Mouse (Mus musculus): ENCODE measurements around the gene Cd68. TPM values are rescaled to one million over a fixed set of nuclear protein-coding genes. Genes with fewer than 3 reads are reported as not detected.
"Not testable (repeated sequence)": the region's sequence is repeated elsewhere in the genome, so short reads cannot be mapped to it uniquely, and the experiment has no call there.

Cd68 gene
- total RNA-seq, 2 experiments from 2014 or later, result 4.0 to 6.0 TPM

DNA sequence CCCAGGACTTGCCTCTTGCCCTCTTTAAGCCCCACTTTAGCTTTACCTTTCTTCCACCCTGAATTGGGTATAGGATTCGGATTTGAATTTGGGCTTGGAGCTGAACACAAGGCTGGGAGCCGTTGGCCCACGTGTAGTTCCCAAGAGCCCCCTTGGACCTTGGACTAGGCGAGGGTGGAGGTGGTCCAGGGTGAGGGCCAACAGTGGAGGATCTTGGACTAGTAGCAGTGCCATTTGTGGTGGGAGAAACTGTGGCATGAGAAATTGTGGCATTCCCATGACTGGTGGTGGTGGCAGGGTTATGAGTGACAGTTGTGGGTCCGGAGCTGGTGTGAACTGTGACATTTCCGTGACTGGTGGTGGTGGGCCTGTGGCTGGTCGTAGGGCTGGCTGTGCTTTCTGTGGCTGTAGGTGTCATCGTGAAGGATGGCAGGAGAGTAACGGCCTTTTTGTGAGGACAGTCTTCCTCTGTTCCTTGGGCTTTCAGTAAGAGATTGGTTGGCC lies 444 bp downstream of the Cd68 start:
- DNase-seq, result no peak

DNA sequence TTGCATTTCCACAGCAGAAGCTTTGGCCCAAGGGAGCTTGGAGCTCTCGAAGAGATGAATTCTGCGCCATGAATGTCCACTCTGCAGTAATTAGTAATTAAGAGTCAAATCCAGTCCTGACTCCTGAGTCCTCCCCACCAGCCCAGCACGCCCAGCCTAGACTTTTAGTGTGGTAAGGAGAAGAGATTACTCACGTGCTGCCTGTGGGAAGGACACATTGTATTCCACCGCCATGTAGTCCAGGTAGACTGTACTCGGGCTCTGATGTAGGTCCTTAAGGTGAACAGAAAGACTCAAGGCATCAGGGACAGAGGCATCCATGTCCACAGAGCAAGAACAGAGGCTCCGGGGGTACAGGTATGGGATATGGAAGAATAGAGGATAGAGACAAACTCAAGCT lies 1.1 kb downstream of the Cd68 start:
- DNase-seq, result no peak

DNA sequence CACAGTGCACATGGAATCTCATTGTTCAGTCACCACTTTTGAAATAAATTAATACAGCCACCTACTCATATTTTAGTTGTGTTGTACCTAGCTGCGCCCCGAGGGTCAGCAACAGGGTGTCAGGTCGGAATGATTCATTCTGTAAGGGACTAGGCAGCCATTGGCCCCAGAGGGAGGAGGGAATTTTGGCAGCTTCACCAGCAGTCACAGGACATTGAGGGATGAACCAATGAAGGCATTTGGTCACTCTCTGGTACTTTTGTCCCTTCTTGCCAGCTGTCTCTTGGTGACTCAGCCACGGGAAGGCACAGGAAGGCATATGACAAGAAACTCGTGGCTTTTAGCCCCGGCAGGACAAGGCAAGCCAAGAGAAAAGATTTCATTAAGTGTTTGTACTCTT lies 2.2 kb downstream of the Cd68 start:
- no peak for DNase-seq

DNA sequence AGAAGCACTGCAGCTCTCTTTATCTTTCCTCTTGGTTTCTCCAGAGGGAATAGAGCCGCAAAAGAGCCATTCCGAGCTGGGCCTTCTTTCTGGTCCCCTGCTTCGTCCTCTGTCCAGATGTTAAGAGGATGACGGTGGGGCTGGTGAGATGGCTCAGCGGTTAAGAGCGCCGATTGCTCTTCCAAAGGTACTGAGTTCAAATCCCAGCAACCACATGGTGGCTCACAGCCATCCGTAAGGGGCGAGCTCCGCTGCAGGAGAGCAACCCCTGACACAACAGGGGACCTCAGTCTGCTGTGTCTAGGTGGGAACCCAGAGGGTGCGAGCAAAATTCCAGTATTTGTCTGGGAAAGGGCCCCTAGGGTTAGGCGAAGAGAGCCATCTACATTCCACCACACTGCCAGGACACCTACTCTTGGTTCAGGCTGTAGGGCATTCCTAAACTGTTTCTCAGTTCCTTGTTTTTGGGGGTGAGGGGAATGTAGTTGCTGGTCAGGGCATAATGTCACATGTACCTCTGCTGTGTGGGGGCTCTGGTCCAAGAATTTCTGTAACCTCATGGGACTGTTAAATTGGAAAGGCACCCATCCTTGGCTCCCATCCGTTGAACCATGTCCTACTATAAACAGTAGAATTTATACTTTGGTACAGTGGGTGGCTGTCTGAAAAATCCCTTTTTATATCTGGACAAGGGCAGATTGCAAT lies 2.8 kb downstream of the Cd68 start:
- no peak for DNase-seq

DNA sequence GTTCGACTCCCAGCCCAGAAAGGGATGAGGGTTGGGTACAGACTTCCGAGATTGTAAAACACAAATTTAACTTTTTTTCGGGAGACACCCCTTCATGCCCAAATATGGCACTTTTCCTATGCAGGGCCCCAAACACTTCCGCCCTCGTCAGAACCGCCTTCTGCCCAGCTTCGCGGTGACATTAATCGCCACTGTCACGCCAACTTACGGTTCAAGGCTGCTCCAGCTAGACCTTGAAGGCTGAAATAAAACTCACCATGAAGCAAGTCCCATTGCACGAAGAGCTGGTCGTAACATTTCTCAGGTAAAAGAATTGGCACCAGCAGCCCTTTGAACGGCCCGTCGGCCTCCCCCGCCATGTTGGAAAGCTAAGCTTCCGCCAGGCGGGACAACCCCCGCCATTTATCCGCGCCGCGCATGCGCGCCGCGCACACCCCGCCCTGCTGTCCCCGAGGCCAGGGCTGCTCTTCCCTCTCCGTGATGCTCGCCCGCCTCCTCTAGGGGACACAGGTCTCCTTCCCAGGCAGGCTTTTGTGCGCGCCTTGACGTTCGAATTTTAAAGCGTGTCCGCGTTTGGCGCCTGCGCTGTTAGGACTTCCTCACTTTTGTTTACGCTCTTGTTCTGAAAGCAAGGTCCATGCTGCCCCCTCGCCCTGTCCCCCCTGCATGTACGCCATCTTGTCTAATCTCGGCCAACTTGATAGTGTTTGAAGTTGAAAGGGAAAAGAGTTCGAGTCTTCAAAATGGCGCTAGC lies 3.6 kb downstream of the Cd68 start, which contains the start of gene Mpdu1:
Mpdu1 (minus strand) TSS at position 430 of the 754 bp plus-strand sequence.
- peak; percentile 96 for DNase-seq

DNA sequence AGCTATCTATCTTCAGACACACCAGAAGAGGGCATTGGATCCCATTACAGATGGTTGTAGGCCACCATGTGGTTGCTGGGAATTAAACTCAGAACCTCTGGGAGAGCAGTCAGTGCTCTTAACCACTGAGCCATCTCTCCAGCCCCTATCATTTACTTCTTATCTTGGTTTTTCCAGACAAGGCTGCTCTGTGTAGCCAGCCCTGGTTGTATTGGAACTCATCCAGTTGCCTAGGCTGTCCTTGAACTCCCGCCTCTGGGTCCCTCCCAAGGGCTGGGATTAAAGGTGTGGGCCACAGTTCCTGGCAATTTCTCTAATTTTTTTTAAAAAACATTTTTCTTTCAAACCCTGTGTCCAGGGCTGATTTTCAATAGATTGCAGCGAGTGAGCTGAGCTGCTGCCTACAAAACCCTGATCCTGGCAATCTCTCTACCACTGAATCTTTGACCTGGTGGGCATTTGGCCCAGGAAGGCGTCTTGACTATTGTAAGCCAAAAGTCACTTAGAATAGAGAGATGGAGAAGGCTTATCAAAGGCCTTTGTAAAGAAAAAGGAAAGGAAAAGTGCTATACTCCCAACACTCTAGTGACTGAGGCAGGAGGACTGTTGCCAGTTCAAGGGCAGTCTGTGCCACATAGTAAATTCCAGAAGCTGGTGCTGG lies 4.6 kb downstream of the Cd68 start:
- DNase-seq, result no peak

DNA sequence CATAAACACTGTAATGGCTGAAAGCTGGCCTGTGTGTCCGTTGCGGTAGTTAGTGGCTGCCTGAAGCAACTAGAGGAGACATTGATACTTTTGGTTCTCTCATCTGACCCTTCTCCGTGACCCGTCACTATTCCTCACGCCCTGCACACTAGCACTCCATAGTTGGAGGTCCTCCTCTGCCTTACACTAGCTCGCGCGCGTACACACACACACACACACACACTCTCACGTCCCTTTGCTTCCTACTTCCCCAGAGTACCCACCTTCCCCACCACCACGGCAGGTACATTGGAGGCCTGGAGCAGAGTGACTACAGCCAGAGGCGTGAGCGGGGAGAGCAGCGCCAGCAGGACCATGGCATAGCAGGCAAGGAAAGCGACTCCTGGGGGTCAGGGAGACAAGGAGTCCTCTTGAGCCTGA lies 8.5 kb downstream of the Cd68 start:
- no peak for DNase-seq

DNA sequence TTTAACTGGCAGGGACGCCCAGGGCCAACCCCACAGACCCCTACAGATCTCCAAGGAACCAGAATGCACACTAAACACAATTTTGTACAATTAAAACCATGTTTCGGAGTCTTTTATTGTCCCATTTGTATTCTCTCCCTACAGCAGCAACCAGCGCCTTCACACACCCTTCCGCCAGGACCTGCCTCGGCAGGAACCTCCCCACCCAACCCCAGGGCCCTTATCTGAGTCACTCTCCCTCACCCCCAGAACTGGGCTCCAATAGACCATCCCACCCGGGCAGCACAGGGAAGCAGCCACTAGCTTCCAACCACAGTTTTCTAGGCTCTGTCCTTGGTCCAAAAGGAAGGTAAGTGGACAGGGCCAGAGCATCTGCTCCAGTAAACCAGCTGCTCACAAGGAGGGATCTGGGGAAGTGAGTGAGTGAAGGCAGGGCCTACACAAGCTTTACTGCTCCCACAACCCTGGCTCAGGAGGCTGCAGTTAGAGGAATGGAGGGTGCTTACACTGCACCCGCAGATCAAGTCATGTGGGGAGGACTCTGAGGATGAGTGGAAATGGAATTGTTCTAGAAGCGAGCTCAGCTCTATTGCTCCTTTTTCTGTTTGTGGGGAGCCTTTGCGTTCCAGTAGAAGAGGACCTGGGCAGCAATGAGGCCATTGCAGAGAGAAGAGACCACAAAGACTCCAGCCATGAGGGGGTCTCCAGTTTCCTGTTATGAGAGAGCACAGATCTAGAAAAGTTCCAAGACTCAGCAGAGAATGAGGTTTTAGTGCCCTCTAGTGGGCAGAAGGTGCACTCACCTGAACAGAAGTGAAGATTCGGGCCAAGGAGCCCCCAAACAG lies 9.1 kb downstream of the Cd68 start:
- peak; percentile 56 for DNase-seq

DNA sequence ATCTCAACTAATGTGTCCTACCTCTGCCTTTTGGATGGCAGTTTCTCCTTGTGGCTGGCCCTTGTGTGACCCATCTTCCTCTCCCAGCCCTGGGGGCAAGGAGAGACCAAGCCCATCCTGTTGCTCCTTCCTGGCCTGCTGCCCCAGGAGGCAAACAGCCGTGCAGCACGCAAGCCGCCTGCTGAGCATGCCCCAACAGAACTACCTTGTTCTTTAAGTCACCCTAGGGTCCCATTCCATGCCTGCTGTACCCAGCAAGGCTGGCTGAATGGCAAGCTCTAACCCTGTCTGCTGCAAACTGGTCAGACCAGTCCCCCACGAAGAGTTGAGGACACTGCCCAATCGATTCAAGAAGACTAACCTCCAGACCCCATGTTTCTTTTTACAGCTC lies 9.9 kb downstream of the Cd68 start:
- no peak for DNase-seq

DNA sequence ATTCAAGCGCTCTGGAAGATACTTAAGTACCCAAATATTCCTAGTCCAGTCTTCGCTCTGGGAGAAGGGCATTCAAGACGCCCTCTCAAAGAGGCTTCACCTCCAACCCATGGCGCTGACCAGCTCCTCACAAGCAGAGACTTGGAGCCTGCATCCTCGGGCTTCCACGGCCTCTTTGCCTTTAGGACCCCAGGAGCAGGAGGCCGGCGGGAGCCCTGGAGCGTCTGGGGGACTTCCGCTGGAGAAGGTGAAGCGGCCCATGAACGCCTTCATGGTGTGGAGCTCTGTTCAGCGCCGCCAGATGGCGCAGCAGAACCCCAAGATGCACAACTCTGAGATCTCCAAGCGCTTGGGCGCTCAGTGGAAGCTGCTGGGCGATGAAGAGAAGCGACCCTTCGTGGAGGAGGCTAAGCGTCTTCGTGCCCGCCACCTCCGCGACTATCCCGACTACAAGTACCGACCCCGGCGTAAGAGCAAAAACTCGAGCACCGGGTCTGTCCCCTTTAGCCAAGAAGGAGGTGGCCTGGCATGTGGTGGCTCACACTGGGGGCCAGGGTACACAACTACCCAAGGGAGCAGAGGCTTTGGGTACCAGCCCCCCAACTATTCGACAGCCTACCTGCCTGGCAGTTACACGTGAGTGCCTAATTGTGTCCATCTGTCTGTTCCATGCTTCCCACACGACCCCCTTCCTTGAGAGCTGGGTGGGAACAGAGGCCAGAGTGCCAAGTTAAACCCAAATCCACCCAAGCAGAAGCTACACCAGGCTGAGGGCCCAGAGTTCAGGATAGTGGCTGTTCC lies 10.5 kb downstream of the Cd68 start, which contains the start of gene Sox15:
Sox15 (plus strand) TSS at position 51 of the 801 bp plus-strand sequence.
- peak; percentile 79 for DNase-seq

DNA sequence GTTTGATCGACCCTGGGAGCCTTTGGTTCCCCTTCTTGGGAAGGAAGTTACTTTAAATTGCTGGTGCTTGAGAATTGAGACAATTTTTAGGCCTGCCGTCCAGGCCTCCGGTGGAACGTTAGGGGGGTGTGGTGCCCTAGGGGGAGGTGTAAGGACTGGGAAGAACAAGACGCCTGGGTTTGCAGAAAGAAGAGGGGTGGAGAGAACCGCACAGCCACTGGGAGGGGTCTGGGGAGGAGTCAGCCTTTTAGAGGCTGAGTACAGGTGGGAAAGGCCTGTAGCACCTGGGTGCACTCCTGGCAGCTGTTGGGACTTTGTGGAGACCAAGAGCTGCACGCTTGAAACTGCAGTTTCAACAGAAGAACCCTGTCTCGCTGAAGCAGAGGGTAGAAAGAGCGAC lies 11.2 kb downstream of the Cd68 start:
- DNase-seq, result no peak

DNA sequence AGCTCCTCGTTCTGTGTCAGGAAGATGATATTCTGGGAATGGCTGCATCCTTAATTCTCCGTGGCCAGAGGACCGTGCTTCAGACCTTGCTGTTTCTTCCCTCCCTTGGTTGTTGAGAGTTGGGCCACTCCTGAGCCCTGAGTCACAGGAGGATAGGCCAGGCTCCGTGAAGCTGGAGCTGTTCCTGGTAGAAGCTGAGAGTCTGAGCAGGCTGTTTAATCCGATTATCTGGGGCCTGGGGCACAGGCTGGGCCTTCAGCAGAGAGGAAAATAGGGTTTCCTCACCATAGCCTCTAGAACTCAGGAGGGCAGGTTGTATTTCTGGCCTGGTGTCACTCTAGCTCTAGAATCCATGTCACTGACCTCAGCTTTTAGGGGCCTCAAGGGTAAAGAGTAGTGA lies 12.6 kb downstream of the Cd68 start:
- no peak for DNase-seq

DNA sequence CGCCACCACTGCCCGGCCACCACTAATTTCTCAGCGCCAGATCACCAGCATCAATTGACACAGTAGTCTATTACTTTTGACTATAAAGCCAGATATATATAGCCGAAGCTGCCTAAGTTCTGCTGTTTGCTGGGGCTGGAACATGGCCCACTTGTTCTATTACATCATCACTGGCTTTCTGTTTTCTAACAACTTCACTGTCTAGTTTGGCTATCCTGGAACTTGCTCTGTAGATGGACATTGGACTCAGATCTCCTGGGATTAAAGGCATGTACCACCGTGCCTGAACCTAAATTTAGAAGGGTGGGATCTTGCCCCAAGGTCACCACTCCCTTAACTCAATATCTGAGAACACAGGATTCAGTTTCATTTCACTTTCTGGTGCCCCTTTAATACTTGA lies 20.1 kb downstream of the Cd68 start:
- DNase-seq, result no peak

DNA sequence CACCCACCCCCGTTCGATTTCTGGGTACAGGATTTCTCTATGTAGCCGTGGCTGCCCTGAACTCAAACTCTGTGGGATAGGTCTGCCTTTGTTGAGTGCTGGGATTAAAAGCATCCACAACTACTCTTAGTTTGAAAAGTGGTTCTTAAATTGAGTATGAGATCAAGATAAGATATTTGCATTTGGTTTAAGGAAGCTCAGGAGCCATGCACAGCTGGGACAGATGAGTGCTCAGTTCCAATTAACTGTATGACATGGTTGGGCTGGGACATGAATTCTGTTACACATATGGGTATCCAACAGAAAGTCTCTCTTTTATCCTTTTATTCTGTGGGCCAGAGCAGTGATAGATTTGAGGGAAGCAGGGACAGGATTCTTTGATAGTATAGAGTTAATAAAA lies 30.5 kb downstream of the Cd68 start:
- DNase-seq, result no peak

DNA sequence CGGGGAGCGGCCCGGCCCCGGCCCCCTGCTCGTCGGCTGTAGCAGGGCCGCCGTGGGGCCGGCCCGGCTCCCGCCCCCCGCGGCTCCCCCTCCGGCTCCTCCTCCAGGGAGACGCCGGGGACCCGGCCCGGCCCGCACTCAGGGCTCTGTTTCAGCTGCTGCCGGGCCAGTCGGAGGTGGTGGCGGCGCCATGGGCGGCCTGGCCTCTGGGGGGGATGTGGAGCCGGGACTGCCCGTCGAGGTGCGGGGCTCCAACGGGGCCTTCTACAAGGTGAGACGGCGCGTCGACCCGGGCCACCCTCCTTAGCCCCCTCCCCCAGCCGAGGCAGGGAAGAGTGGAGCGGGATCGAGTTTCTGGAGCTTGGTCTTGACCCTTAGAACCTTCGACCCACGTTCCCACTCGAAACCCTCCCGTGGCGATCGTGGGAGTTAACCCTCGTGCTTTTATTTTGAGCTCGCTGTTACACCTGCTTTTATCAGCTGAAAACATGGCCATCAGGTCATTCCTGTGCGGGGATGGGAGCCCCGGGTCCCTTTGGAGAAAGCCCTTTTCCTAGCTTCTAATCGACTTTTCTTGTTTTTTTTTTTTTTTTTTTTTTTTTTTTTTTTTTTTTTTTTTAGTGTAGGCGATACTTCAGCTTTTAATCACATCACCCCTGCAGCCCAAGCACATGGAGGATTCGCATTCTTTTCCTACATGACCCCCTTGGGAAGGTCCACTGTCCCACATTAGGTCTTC lies 32.7 kb downstream of the Cd68 start:
- peak; percentile 74 for DNase-seq

DNA sequence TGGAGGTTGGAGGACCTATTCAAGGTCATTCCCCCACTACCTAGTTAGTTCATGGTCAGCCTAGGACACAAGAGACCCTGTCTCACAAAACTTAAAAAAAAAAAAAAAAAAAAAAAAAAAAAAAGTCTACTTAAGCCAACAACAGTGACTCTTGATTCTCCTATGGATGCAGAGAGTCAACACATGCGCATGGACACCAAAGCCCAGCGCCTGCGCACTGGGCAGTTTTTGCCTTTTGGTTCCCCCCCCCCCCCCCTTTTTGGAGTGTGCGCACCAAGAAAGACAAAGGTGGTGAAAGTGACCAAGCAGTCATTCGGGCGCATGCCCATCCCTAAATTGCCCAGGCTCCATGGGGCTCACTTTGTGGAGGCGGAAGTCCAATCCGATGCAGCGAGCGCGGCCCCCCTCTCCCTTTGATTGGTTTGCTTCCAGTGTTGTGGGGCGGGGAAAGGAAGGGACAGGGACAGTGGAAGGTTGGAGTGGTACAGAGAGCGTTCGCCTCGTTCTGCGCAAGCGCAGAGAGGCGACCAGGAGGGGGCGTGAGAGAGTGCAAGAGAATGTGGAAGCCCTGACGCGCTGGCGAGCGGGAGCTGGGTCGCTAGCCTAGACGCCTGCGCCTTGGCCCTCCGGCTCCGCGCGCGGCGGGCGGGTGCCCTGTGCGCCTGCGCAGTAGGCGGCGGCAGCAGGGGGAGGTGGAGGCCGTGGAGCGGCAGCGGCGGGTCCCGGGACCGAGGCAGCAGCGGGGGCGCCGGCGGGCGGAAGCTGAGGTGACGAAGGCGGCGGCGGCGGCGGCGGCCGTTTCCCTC lies 33.5 kb downstream of the Cd68 start, which contains the start of gene Fxr2:
Fxr2 (plus strand) TSS at position 707 of the 806 bp plus-strand sequence.
- DNase-seq, result peak; percentile 100

DNA sequence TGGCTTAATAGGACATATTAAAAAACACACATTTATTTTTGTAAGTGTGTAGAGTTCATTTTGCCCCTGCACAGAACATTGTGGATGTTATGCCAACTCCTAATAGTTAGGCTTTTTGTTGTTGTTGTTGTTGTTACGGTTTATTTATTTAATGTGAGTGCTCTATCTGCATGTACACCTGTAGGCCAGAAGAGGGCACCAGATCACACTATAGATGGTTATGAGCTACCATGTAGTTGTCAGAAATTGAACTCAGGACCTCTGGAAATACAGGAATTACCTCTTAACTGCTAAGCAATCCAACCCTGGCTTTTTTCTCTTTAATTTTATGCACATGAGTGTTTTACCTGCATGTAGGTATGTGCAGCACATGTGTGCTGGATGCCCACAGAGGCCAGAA lies 36.2 kb downstream of the Cd68 start:
- no peak for DNase-seq

DNA sequence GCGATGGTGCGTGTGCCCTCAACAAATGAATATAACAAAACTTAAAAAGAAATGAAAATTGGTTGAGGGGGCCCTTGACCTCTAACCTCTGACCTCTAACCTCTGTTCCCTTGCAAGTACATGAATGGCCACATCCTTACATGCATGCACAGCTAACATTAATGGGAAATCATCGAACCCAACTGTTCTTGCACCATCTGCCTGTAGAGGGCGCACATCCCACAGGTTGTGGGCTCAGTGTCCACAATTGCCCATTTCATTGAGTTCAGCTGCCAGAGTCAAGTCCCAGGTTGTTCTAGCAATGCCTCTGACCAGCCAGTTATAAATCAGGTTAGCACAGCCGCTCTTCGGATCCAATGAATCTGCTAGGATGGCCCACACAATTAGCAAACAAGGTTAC lies 37.7 kb downstream of the Cd68 start:
- peak; percentile 78 for DNase-seq

DNA sequence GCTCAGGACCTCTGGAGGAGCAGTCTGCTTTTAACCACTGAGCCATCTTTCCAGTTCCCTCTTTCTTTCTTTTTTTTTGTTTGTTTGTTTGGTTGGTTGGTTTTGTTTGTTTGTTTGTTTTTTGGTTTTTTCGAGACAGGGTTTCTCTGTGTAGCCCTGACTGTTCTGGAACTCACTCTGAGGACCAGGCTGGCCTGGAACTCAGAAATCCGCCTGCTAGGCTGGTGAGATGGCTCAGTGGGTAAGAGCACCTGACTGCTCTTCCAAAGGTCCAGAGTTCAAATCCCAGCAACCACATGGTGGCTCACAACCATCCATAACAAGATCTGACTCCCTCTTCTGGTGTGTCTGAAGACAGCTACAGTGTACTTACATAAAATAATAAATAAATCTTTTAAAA lies 41.6 kb downstream of the Cd68 start:
- not testable (repeated sequence) for DNase-seq

DNA sequence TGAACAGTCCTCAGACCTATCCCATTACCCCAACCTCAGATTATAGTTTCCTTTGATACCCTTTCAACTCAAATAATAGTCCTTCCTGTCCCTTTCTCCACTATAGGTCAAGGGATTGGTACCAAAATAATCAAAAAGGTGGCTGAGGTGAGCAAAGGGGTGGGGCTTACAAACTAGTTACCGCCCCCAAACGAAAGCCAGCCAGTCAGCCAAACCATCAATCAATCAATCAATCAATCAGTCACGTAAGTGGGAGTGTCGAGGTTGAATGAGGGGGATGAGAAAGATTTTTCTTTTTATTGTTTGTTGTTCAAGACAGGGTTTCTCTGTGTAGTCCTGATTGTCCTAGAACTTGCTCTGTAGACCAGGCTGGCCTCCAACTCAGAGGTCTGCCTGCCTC lies 42.9 kb downstream of the Cd68 start:
- no peak for DNase-seq
